Mouse (Mus musculus) right cerebral cortex, adult 2 months (tissue): ENCODE results near the gene Apoa1.

Source experiments
- DNase-seq, 2 experiments: peaks; one replicate each; pipeline ENCODE4 v3.0.0; 2021 to 2022; ENCODE audit warnings: low spot score in 2 of 2

The Apoa1 gene

DNA sequence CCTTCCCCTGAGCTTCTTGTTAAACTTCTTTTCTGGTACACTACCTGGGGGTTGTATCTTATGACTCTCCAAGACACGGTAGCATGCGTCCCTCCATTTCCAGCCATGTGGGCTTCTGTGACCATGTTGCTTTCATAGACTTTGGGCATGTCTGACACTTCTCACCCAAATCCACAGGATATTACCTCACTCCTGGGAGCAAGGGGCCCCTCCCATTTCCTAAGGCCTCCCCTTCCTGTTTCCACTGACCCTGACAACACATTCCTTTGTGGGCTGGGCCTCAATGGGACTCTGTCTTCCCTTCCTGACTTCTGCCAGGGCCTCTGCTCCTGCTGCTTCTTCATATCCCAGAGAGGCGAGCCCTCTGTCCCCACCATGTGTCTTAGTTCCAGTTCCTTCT lies 29.2 kb downstream of the Apoa1 start:
- DNase-seq, result no peak

DNA sequence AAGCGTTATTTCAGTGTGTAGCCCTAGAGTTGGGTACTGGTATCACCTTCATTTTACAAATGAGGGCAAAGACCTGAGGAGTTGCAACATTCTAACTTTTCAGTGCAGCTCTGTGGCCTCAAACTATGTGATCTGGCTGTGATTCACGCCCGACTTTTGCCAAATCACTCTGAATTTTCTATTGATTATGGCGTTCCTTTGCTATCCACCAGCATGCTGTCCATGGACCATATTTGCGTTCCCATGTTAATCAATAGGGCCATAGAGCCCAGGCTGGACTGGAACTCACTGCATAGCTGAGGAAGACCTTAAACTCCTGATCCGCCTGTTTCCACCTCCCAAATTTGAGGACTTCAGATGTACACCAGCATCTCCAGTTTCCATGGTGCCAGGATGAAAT lies 30.7 kb downstream of the Apoa1 start:
- DNase-seq, result no peak

DNA sequence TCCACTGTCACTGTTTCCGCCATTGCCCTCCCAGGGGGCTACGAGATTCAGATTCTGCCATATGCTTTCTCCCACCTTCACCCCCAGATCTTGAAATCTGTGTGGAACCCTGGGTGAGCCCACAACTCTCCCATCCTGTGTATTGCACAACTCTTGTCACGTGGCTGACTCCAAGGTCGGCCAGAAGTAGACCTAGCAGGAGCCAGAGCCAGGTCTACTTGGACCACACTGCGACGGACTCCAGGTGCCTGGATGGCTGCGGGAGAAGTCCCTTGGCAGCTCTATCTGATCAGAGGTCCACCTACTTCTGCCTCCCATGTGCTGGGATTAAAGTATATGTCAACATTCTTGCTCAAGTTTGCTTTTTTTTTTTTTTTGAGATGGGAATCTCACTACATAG lies 32.8 kb downstream of the Apoa1 start:
- DNase-seq, result no peak

DNA sequence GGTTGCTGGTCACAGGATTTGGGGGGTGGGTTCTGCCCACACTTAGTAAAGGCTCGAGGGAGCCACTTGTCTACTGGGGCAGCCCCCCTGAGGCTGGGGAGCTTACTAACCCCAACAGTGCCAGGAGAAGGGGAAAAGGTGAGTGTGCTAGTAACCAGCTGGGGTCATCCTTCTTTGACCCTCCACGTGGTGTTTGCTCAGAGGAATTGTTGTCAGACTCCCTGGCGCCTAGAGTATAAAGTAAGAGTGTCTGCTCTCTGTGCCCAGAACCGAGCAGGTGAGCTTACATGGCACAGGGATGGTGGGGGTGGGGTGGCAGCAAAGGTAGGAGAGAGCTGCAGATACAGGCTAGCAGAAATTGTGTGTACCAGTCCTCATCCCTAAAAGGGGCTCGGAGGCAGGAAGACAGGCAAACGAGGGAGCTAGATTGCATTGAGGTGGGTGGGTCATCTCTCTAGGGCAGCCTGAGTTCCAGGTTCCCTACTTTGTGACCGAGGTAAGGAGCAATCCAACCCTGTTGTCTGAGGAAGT lies 40.0 kb downstream of the Apoa1 start, which contains the start of gene Apoa5:
Apoa5 (plus strand) TSS at position 291 of the 531 bp plus-strand sequence.
- DNase-seq, result no peak

DNA sequence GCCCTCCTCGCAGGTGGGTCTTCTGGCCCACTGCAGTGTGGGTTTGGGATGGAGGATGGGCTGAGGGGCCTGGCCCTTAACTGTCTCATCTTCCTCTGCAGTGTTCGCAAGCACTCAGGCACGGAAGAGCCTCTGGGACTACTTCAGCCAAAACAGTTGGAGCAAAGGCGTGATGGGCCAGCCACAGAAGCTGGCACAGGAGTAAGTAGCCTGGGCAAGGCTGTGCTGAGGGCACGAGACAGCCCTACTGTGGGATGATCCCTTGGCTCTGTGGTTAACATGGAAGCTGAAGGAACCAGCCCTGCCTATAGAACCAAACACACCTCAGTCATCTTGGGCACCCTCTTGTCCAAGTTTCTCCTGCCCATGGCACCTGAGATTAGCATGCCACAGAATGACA lies 40.7 kb downstream of the Apoa1 start:
- no peak for DNase-seq

DNA sequence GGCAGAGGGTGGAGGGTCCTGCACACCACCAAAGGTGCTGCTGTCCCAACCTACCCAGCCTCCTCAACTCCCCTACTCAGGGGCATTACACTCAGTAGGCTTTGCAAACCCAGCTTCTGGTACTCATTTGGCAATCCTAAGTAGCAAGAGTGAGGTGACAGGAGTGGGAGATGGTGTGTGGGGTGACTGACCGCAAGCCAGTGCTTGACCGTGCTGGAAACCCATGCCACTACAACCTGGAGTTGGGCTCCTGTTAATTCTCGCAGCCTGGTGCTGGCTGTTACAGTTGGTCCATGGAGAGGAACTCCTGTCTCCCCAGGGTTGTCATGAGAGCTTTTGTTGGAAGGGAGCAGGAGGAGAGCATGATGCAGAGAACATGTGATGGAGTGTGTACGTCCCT lies 42.4 kb downstream of the Apoa1 start:
- DNase-seq, result no peak

DNA sequence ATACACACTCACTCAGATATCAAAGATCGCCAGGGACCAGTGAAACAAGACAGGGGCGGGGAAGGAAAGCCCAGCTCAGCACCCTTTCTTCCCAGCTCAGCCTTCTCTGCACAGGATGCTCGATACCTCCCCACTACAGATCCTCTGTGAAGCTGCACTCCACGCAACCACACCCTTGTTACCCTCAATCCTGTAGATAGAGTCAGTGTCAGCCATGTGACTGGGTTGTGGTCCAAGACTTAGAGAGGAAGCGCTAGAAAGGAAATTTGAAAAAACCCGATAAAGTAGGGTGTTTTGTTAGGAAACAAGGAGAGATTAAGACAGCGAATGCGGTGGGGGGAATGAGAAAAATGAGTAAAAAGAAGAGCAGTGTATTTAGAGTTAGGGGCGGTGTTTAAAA lies 43.7 kb downstream of the Apoa1 start:
- no peak for DNase-seq

DNA sequence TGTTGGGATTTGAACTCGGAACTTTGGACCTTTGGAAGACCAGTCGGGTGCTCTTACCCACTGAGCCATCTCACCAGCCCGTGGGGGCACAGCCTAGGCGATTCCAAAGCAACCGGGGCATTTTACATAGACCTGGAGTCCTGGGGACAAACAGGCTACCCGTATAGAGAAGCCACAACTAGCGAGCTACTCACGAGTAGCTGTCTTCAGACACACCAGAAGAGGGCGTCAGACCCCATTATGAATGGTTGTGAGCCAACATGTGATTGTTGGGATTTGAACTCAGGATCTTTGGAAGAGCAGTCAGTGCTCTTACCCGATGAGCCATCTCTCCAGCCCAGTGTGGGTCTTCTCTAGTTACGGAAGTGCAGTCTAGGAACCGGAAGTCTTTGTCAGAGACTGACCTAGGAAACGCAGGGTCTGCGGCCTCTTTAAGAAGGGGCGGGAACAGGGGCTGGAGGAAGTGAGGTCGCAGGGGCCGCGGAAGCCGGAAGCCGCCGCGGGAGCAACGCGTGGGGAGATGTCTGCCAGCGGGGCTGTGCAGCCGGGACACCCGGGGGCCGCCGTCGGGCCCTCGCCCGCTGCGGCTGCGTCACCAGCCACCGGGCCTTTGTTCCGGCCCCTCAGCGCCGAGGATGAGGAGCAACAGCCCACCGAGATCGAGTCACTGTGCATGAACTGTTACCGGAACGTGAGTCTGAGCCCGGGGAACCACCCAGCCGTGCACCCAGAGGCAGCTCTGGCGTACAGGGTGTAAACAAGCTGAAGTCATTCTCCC lies 44.5 kb downstream of the Apoa1 start, which contains the start of gene Zpr1:
Zpr1 (plus strand) TSS at position 388 of the 778 bp plus-strand sequence.
- peak; percentile 89 to 91 for DNase-seq

DNA sequence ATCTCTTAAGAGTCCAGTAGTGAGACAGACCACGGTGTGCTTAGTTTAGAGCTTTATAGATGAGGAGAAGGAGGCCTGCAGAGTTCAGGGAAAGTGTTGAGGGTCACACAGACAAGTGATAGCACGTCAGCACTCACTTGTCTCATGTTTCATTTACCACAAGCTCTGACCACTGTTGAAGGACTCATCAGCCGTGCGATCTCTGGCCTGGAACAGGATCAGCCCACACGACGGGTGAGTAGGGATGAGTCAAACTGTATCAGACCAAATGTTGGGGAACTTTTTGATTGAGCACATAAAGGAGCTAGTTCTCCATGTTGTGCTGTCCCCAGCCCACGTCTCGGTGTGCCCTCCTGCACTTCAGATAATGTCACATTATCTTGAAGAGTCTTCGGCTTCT lies 46.1 kb downstream of the Apoa1 start:
- DNase-seq, result no peak
